Mouse (Mus musculus) spleen, adult 12 weeks (tissue): Measurements from ENCODE around the gene Stk17b.
"Not testable (repeated sequence)": the region's sequence is repeated elsewhere in the genome, so short reads cannot be mapped to it uniquely, and the experiment has no call there.

ENCODE experiments used
- DNase-seq: peaks from one replicate; pipeline ENCODE4 v3.0.0; 2022; ENCODE audit warnings: low spot score

Stk17b gene

DNA sequence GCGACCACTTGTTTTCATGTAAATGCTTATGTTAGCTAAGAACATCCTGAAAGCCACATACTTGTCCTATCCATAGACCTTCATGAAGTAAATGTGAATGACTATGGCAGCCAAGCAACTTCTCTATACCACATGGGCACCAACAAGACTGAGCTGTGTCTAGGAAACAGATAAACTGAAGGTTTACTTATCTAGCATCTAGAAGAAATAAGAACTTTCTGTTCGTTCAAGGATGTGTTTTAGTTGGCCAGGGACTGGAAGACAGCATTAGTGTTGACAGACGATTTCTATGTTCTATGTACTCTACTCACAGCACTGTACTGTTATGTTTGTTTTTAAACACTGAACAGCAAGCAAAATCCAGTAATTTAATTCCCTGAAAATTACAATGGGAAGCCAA lies 2.9 kb downstream of the Stk17b start:
- DNase-seq: no peak

DNA sequence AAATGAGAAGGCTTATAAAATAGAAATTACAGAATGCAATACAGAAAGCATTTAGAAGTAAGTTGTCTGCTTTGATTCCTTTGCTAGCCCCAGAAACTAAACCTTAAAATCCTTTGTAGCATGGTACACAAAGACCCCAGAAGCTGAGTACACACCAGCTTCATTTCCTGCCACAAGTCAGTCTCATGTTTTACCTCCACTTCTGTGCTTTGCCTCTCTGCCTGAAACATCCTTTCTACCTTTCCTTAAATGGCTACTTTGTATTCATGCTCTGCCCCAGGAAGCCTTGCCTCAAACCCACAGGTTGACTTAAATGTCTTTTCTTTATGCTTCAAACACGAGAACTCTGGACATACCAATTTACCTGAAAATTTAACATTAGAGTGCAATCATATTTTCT lies 3.7 kb downstream of the Stk17b start:
- DNase-seq: no peak

DNA sequence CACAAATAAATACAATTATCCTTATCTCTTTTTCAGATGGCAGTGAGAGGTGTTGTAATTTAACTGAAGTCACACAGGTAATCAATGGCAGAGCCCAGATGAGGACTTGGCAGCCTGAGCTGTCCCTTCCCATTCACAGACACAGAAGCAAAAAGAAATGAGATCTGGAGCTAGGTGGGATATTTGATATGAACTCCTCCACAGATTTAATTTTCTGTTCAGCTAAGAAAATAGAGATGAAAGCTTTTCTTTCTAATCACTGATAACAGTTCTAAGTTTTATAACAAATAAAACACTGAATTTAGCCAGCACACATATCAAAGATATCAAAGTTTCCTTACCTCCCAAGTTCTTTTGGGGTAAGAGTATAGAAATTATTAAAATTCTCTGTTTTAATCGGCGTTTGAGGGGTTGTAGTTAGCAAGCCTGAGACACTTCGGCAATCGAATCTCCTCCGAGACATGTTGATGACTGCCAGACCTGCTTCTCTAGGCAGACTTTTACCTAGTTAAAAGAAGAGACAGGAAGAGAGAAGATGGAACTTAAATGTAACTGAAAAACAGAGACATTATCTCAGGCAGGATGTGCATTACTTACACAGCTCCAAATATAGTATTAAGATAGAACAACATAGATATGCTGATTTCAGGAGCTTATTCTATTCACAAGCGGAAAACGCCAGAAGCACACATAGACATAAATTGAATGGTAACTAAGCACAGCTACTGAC lies 8.7 kb downstream of the Stk17b start:
- DNase-seq: no peak

DNA sequence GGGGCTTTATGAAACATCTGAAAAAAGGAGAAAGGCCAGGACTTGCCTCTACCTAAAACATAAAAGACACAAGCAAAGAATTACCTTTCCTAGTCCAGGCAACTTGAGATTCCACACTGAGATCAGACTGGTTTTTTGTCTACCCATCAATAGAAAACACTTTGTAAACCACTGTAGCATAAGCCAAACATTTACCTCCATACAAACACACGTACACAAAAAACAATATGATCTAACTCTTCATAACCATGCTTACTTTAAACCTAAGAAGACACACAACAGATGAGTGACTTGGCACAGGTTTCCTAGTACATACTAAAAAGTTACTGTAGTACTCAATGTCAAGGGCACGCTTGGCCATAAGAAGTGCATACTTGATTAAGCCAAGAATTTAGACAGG lies 9.5 kb downstream of the Stk17b start:
- DNase-seq: no peak

DNA sequence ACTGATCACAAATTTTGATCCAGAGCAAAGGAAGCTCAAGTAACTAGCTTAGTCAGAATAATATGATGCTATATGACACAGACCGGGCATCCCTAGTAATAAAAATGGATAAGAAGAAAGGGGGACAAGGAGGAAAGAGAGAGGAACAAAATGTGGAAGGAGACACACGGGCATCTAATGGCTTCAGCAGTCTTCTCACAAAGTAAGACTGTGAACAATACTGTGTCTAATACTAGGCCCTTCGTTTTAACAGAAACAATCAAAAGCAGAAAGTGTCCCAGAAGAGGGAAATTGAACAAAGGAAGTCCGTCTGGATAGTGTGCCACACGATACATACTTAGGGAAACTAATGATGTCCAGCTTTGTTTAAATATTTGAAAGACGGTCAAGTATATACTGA lies 10.0 kb downstream of the Stk17b start:
- DNase-seq: no peak

DNA sequence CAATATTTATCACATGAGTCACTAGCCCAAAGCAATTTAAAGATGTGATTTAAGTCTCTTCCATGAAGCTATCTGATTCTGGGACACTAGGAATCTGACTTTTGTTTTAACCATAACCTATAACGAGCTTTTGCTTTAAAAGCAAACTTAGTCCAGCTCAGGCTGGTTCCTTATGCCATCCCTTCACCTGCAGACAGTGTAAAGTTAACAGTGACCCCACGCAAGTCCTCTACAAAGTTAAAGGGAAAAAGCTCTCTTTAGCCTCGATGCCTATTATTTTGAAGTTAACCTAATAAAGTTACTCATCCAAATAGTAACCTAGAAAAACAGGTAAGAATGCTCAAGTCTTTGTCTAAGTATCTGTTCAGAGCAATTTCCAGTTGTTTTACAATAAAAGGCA lies 10.5 kb downstream of the Stk17b start:
- DNase-seq: no peak

DNA sequence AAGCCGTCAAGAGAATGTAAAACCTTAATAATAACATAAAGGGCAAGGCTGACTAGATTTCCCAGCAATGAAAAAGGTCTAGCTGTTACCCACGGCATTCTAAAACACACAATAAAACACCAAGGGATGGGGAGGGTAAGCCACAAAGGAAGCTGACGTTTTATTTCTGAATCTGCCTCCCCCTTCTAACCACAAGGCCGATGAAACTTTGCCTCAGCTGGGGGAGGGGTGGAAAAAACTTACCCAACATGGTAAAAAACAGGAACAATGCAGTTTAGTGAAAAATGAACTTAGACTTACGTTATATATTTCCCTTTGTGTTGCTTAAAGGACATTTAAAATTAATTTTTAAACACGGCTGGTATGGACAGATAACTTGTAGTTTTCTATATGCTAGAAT lies 11.0 kb downstream of the Stk17b start:
- DNase-seq: peak; percentile 61

DNA sequence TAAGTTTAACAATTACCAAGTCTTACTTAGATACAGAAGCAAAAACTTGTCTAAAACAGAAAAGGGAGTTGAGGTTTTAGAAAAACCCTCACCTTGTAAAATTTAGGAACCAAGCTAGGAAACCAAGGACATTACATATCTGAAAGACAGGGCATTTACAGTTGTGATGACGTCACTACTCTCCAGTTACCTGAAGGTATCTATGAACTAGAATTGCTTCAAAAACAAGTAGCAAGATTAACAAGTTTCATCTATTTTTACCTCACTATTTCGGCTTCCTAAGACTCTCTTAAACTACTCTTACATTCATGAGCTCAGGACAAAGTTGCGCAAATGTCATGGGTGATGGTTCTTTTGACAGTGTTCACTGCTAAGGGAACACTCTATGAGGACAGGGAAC lies 12.1 kb downstream of the Stk17b start:
- no peak for DNase-seq

DNA sequence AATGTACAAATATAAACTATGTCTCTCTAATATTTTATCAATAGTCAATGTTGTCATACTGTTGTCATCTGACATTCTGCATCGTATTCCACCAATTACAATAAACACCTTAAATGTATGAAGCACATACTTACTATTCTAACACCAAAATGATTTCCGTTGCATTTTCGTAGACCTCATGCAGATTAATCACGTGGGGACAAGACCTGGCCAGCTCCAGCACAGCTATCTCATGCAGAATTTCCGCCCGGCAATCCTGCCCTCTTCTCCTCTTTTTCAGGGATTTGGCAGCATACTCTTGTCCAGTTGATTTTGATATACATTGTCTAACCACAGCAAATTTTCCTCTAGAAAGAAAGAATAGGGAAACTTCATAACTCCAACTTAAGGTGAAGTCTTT lies 13.5 kb downstream of the Stk17b start:
- DNase-seq: no peak

DNA sequence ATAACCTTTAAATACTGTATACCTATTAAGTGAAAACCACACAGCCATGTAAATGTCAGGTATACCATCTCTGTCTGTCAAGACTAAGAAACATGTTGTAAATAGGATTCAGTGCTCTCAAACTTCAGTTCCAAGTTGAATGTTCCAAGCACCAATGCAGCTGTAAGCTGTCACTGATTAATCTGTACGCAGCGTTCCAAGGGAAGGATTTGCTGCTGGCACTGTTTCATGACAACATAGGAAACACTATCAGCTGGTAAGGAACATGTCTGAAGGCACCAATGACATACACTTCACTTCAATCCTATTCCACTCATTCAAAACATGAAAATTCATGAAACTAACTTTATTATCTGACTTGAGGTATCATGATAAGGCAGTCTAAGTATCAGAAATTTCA lies 18.9 kb downstream of the Stk17b start:
- no peak for DNase-seq

DNA sequence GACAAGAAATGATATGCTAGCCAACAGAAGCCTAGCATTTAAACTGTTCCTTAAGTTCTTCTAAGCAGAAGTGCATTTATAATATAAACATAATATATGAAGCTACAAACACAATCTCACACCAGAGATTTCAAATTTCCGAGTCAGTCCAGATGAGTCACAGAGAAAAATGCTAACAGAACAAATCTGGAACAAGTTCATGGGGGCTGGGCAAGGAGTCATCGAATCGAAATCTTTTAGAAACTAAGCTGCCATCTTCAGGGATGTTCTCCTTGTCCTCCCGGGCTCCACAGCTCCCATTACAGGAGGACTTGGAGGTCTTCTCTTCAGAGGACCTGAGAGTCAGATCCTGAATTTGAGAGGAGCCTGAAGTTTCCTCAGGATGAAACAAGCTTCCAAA lies 27.7 kb downstream of the Stk17b start:
- DNase-seq: no peak

DNA sequence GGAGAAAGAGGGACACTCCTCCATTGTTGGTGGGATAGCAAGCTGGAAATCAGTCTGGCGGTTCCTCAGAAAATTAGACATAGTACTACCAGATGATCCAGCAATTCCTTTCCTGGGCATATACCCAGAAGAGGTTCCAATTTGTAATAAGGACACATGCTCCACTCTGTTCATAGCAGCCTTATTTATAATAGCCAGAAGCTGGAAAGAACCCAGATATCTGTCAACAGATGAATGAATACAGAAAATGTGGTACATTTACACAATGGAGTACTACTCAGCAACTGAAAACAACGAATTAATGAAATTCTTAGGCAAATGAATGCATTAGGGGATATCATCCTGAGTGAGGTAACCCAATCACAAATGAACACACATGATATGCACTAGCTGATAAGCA lies 31.5 kb downstream of the Stk17b start:
- not testable (repeated sequence) for DNase-seq

DNA sequence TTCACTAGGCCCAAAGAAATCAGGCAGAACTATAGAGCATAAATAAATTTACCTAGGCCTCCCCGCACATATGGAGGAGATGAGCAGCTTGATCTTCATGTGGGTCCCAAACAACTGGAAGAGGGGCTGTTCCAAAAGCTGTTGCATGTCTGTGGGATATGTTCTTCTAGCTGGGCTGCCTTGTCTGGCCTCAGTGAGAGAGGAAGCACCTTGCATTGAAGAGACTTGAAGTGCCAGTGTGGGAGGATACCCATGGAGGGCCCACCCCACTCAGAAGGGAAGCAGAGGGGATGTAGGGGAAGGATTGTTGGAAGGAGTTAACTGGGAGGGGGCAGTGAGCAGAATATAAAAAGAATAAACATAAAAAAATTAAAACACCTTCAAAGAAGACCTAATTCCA lies 33.9 kb downstream of the Stk17b start:
- DNase-seq: no peak

DNA sequence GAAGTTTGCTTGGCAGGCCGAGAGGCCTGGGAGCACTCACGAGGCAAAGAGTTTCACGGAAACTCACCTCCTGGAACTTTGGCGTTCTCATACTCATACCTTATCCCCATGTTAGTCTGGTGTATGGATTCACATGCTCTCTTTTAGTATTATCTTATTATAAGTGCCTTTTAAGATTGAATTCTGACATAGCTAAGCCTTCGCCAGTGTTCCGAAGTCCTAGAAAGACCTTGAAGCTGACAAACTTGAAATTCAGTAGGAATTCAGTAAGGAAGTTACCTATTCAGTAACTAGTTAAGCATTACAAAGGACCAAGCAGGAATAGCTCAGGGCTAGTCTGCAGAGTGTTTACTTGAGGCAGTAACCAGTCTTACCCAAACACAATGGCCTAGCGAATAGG lies 34.3 kb downstream of the Stk17b start:
- DNase-seq: not testable (repeated sequence)

DNA sequence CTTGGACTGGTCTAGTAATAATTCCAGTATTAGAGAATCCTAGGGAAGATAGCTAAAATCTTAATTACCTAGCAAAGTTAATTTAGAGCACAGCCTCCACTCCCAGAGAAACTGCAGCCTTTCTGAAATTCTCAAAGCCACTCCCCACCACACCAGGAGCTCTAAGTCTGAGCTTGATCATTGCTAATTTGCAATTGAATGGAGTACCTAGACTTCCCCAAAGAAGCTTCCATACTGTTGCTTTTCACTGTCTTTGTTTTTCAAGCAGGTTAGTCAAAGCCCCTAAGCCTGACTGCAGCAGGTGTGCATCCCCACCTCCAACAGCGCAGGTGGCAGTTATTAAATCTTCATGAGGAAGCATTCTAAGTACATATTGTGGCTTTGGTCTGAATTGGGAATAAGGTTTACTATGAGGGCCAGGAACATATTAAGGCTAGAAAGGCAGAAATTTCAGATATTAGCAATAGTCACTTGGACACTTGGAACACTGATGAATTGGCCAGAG lies 35.1 kb downstream of the Stk17b start:
- not testable (repeated sequence) for DNase-seq

DNA sequence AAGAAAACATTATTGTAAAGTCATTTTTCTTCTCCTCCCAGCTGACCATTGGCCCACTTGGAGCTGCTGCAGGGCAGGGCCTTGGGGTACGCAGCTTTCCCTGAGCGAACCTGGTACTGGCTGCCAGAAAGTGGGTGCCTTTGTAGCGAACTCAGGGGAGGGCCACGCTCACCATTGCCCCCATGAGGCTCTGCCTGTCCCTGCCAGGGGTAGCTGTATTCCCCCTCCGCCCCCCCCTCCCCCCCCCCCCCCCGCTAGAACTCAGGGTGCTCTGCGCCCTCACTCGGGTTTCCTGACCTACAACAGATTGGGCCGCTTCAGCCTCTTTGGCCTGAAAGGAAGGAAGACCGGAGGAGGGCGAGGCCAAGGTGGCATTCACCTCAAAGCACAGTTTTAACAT lies 36.5 kb downstream of the Stk17b start:
- no peak for DNase-seq

DNA sequence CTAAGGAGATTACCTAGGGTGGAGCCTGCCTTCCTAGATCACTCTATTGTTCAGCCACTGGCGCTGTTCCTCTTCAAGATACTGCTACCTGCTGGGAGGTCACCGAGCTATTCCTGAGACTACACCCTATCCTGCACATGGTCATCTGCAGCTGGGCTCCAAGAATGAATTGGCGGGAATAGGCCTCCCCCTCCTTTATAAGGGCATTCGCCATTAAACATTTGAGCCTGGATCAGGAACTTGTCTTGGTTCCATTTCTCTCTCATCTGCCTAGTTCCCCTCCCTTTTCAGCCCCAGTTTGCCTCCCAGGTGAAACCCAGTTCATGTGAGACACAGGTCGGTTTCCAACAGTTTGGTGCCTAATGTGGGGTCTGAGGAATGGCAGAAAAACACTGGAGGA lies 39.0 kb downstream of the Stk17b start:
- DNase-seq: no peak

DNA sequence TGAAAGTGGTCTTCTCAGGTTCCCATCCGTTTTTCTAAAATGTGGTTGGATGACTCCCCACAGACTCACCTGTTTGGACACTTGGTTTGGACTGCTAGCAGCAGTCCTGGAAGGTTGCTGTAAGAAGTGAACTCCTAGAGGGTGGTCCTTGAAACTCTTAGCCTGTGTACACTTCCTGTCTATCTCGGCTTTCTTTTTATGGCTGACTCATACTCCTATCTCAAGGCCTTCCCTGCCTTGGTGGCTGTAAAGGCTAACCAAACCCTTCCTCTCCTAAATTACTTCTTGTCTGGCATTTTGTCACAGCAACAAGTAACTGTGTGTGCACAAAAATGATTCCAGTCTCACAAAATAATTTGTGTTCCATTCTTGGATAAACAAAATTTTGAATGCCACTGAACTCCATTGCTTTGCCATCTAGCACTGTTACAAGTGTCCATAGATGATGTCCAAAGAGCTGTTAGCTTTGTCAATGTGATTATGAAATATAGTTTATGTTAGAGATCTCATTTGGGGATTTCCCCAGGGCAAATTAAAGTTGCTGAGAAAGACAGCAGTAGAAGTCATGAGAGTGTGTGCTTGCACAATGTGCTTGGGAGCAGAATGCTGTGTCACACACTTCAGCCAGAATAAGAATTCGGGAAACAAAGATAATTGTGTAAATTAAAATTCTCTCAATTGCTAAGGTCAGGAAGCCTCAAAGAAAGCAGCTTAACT lies 43.1 kb downstream of the Stk17b start:
- DNase-seq: no peak

DNA sequence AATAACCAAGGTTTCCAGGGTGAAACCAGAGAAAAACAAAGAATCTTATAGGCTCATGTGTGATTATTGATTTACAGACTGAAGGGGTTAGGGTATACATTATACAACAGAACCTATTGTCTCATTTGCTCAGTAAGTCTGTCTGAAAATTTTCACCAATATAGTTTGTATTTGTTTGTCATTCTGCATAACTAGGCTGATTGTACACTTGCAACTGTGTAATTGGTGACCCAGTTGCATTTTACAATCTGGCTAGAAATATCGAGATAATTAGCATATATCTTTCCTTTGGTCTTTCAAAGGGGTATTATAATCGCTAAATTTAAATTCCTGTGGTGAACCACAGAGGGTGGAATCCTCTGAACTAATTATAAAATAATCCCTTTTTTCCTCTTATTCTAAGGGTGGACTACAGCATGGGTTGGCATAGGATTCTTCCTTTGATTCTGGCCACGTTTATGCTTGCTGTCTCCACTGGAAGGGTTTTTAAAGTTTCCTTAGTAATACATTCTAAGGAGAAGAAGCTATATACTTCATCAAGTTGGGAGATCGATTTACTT lies 44.2 kb downstream of the Stk17b start:
- no peak for DNase-seq

DNA sequence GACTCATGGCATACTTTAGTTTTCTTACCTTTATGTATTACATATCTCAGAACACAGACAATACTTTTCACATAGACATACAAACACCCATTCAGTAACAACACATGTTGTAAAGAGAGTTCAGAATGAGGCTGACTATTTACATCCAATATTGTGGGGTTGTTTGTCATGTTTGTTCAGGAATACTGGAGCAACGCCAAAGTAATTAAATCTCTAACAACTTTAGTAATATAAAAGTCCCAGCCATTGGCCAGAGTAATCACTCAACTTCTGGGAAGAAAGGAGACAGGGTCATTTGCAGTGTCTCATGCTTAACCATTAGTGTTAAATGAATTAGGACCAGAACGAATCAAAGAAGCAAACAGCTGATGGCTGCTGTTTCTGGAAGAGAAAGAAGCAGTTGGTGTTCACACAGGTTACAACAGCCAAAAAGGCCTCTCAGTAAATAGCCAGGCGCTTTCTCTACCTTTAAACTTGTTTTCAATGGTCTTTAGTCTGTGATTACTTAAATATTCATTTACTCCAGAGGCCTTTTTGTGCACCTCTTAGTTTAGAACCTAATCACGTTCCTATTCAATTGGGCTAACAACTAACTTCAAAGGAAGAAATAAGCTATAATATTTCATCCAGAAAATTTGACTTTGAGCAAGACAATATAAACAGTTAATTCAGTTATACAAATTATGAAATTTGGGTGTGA lies 44.8 kb downstream of the Stk17b start:
- not testable (repeated sequence) for DNase-seq

DNA sequence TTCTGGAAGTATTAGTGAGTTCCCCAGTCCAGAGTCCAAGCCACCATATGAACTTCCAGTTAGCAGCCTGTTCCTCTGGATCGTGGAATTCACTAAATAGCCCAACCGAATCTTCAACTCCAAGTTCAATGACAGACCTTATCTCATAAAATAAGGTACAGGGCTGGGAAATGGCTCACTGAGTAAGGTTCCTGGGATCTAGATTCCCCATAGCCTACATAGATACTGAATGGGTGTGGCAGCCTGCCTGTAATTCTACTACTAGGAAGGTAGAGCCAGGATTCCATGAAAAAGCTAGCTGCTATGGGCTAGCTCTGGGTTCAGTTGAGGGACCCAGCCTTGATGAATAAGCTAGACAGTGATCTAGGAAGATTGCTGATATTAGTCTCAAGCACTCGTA lies 48.4 kb downstream of the Stk17b start:
- no peak for DNase-seq

DNA sequence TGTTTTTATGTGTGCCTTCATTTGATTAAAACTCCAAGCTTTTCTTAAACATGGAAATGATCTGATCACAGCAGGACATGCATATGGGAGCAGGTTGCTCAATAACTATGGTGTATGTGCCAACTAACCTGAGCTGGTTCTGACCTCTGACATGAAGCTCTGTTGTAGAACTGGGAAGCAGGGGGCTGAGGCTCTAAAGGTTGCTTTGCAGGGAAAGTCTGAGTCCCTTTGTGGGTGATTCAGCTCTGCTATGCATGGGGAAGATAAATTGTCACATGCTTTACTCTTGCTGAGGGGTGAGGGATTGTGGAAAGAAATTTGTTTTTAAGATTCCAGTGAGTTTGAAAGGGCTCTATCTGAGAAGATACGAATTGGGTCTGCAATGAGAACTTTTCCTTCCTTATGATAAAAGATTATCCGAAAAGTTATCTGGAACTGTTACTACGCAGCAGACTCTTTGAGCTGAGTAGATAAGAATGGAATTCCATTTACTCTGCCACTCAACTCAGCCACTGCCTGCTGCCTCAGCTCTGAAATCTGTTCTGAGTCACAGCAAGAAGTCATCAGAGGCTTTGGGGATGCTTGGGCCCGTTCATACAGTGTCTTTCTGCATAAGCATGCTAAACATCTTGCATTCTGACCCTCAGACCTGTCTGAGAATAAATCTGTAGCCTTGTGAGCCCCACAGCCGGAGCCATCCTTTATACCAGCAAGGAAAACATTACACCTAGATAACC lies 56.4 kb downstream of the Stk17b start:
- DNase-seq: no peak
